Mouse (Mus musculus) liver, postnatal 0 days (tissue): ENCODE measurements around the gene Eml5.

ENCODE experiments used
- CTCF ChIP-seq: sonication (generic); IDR thresholded peaks from 2 replicates; pipeline ENCODE4 v1.5.1; 2016; ENCODE audit warnings: antibody characterized with exemption, low read depth
- EP300 ChIP-seq: IDR thresholded peaks from 2 replicates; pipeline ENCODE4 v1.6.1; 2016; ENCODE audit warnings: antibody characterized with exemption, low read depth, mild to moderate bottlenecking

GRCm38 (mm10) chr12:98804078-98804748 lies 97.1 kb downstream of the Eml5 start:
- TF ChIP-seq CTCF = no peak
- no peak for TF ChIP-seq EP300
